Mouse (Mus musculus) CH12.LX (cell line): ENCODE results near the gene Ttc7.

Experiments used
- CTCF ChIP-seq, 2 experiments: IDR thresholded peaks in 1 of 2; conservative IDR thresholded peaks in 1 of 2; 2 replicates each; pipeline ENCODE4 v1.5.1; 2011 to 2012; ENCODE audit warnings: low read depth in 2 of 2, low read length in 2 of 2, improper control_type of control experiment in 1 of 2, inconsistent platforms in 1 of 2, mild to moderate bottlenecking in 1 of 2, moderate library complexity in 1 of 2
- EP300 ChIP-seq: IDR thresholded peaks from 2 replicates; pipeline ENCODE4 v1.6.1; 2011; ENCODE audit warnings: low read length, improper control_type of control experiment
- ETS1 ChIP-seq: conservative IDR thresholded peaks from 2 replicates; pipeline ENCODE4 v1.6.1; 2012; ENCODE audit warnings: low read depth, mild to moderate bottlenecking, inconsistent platforms, low read length, improper control_type of control experiment, moderate library complexity
- MAFK ChIP-seq: IDR thresholded peaks from 2 replicates; pipeline ENCODE4 v1.6.1; 2011; ENCODE audit warnings: low read length, improper control_type of control experiment; ENCODE audit not compliant: insufficient replicate concordance
- MAZ ChIP-seq: IDR thresholded peaks from 2 replicates; pipeline ENCODE4 v1.6.1; 2012; ENCODE audit warnings: low read depth, mild to moderate bottlenecking, inconsistent platforms, low read length, improper control_type of control experiment, moderate library complexity
- MXI1 ChIP-seq: IDR thresholded peaks from 2 replicates; pipeline ENCODE4 v1.6.1; 2011; ENCODE audit warnings: mild to moderate bottlenecking, low read depth, low read length, improper control_type of control experiment
- POLR2A ChIP-seq: IDR thresholded peaks from 2 replicates; pipeline ENCODE4 v1.6.1; 2011; ENCODE audit warnings: low read depth, mild to moderate bottlenecking, improper control_type of control experiment, low read length
- SMC3 ChIP-seq: IDR thresholded peaks from 2 replicates; pipeline ENCODE4 v1.6.1; 2011; ENCODE audit warnings: low read depth, low read length, improper control_type of control experiment
- TCF12 ChIP-seq: IDR thresholded peaks from 2 replicates; pipeline ENCODE4 v1.6.1; 2014; ENCODE audit warnings: low read depth, mild to moderate bottlenecking, inconsistent platforms, low read length, improper control_type of control experiment
- UBTF ChIP-seq: IDR thresholded peaks from 2 replicates; pipeline ENCODE4 v1.6.1; 2012; ENCODE audit warnings: low read depth, mild to moderate bottlenecking, inconsistent platforms, low read length, improper control_type of control experiment, moderate library complexity
- USF2 ChIP-seq: conservative IDR thresholded peaks from 2 replicates; pipeline ENCODE4 v1.6.1; 2011; ENCODE audit warnings: low read depth, low read length, improper control_type of control experiment

DNA sequence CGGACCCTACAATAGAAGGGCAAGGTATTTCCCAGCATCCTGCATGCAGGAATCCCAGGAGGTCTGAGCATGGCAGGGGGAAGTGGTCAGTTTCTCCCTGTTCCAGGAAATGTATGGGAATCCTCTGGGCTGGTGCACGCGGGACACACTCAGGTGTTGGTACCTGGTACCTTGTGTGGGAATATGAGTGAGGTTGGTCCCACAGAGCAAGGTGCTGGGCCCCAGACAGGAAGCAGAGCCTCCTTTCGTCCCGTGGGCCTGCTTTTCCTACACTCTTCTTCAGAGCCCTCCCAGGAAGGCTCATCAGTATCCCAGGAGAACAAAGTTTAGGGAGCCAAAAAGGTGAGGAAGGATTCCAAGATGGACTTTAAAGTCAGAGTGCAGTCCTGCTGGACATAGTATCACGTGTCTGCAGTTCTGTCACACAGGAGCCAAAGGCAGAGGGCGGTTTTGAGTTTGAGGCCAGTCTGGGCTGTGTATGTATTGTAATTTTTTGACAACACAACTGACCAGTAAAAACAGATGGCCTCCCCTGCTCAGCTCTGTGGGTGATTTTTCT, 1.9 kb downstream of the Ttc7 start:
- TF ChIP-seq POLR2A = no peak
- TF ChIP-seq TCF12 = no peak
- no peak for TF ChIP-seq SMC3
- no peak for TF ChIP-seq USF2
- TF ChIP-seq UBTF = no peak
- no peak for TF ChIP-seq CTCF (conservative IDR thresholded peaks at IDR 0.05 in 1 of 2, IDR thresholded peaks at IDR 0.05 in 1 of 2; ENCODE audit: low read depth in 2 of 2, low read length in 2 of 2)
- no peak for TF ChIP-seq ETS1
- TF ChIP-seq EP300 = no peak
- no peak for TF ChIP-seq MAZ
- no peak for TF ChIP-seq MXI1
- no peak for TF ChIP-seq MAFK
